Mouse (Mus musculus): ENCODE data around the gene Slc2a3.
"Not testable (repeated sequence)": the region's sequence is repeated elsewhere in the genome, so short reads cannot be mapped to it uniquely, and the experiment has no call there.

Gene Slc2a3

DNA sequence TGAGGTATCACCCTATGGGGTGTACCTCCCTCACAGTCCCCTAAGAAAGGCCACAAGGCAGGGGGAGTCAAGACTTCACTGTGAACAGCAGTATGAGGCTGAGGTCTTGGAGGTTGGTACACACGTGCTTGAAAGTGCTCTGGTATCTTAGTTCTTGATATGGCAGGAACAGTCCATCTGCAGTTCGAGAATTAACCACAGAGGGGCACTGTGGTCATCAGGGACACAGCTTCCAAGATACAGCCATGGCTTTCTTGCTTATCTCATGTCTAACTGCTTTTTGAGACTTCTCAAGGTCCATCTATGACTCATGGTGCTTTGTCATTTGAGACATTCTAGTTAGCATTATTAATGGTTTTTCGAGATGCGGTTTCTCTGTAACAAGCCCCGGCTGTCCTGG lies 3.0 kb upstream of the Slc2a3 start:
- DNase-seq: peak; percentile 90

- DNase-seq: peak; percentile 76
Measured at GRCm38 (mm10) chr6:122801801-122802514, 518 bp upstream of the Slc2a3 start.

DNA sequence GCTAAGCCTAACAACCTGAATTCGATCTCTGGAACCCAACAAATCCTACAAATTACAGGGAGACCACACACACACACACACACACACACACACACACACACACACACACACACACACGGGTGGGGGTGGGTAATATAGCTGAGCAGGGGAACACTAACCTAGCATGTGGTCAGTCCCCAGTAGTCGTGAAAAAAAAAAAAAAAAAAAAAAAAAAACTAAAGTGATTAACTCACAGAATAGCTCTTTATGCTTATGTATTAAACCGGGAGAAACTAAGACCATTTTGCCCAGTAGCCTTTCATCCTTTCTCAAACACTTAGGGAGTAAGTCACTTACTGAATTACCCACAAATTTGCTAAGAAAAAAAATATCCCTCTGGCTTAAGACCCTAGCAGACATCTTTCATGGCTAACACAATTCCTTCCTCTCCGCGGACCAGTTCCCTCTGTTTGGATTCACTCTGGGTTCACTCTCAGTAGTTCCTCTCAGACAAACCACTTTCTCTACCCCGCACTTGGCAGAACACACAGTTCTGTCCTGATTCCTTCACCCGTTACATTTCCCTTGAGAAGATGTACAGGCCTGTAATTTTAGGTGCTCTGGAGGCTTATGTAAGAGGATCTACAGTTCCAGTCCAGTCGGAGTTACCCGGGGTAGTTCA lies 670 bp downstream of the Slc2a3 start:
- DNase-seq: no peak

DNA sequence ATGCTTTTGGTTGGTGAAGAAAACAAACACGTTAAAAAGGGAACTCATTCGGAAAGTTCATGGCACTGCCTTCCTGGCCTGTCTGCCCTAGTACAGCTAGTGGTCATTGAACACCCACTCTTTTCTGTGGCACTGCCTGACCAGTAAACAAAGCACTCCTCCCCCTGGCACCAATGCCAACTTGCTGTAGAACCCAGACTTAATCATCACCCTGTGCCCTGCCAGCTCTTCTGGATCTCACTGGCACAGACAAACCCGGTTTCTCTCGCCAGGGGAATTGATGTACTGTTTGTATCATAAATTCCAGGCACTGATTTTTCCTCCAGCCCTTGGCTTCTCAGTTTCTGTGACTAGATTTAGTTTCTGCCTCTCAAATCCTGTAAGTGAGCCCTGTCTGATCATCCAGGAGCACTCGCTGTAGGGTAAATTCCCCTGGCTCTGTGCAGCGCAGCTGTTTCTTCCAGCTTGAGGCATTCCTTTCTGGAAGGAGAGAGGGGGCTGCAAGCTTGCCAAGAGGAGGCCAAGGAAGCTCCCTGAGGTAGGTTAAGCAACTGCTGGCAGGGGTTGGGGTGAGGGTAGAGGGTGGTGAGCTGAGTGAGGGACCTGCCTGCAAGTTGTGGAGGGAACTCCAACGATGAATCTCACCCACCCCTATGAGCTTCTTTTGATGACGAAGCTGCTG lies 6.0 kb downstream of the Slc2a3 start:
- no peak for DNase-seq

DNA sequence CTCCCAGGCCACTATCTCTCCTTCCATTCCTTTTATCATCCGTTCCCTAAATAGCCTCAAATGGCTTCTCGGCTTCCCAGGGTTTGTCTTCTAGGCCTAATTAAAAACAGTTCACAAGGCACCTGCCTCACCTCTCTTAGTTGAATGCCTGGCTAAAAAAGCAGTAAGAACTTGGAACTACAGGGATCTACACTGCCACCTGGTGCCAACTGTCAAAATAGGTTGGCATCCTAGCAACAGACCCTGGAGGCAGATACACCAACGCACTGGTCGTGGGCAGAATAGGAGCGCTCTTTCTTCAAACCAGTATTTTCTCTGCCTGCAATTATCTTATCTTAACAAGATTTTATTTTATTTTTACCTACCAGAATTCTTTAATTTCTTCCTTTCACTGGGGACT lies 15.2 kb downstream of the Slc2a3 start:
- DNase-seq: peak; percentile 55

DNA sequence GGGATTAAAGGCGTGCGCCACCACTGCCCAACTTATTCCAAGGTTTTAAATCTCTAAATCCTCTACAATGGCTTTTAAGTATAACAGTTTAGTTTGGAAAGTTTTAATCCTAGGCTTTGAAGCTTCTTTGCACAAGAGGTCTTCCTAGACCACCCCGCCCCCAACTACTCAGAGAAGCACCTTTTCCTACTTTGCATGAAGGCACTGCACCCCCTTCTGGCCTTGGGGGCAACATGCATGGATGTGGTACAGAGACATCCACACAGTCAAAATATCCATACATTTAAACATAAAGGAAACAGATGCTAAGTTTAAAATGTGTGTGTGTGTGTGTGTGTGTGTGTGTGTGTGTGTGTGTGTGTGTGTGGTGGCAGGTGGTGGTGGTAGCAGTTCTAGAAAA lies 16.6 kb downstream of the Slc2a3 start:
- DNase-seq: peak; percentile 30

DNA sequence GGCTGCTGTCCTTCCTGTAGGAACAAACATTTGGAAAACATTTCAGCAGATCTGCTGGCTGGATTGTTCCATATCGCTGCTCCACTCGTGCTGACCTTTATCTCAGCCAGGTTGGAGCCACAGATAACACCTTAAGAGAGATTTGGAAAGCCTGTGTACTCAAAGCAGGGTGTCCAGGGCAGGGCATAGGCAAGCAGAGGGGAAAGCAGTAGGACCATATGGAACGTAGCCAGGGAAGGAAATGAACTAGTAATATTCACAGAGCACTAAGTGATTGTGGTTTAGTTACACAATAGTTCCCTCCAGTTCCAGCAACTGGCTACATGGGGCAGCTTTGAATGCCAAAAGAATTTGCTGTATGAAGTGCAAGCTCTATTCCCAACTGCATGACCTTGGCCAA lies 19.3 kb downstream of the Slc2a3 start:
- DNase-seq: no peak

DNA sequence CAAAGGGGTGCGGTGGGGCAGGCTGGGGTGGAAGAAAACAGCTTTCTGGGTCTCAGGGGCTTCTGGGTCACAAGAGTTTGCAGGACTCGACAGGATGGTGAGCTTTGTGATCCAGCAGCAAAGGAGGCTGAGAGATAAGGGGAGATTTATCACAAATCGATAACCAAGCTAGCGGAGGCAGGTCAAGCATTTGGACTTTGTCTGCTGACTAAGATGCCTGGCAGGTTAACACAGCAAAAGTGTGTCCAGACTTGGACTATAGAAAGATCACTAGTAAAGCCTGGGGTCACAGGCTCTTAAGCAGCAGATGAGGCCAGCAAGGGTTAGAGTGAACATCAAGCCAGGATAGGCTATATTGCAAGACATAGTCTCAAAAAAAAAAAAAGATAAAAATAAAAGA lies 20.3 kb downstream of the Slc2a3 start:
- no peak for DNase-seq

- no peak for DNase-seq
Measured at GRCm38 (mm10) chr6:122779916-122780315, 21.5 kb downstream of the Slc2a3 start.

DNA sequence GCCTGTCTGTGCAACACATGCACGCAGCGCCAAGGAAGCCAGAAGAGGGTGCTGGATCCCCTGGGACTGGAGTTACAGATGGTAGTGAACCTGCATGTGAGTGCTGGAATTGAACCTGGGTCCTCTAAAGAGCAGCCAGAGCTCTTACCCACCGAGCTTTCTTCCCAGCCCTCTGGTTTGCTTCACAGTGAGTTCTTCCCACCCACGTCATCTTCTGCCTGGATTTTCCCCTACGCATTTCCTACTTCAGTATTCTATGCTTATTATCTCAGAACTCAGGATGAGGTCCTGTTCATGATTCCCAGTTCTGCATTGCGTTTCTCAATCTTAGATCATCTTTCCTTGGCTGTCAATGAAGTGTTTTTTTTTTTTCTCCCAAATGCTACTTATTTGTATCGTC lies 25.4 kb downstream of the Slc2a3 start:
- no peak for DNase-seq

- DNase-seq: no peak
Measured at GRCm38 (mm10) chr6:122774345-122774744, 27.1 kb downstream of the Slc2a3 start.

DNA sequence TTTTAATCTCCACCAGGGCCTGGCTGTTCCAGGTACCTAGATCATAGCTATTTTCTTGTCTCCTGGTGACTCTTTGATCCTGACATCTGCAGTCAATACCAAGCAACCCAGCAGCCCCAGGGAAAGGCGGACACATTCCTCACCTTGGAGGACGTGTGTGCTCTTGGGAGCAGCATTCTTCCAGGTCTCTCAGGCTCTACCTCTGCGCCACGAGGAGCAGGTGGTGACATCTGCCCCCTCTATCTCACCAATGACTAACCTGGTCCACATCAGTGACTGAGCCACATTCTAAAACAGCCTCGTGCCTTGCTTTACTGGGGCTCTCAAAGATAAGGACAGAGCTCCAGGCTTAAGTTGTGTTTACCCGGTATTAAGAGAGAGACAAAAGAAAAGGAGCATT lies 28.7 kb downstream of the Slc2a3 start:
- DNase-seq: no peak

- DNase-seq: no peak
Measured at GRCm38 (mm10) chr6:122770760-122771315, 30.6 kb downstream of the Slc2a3 start.

DNA sequence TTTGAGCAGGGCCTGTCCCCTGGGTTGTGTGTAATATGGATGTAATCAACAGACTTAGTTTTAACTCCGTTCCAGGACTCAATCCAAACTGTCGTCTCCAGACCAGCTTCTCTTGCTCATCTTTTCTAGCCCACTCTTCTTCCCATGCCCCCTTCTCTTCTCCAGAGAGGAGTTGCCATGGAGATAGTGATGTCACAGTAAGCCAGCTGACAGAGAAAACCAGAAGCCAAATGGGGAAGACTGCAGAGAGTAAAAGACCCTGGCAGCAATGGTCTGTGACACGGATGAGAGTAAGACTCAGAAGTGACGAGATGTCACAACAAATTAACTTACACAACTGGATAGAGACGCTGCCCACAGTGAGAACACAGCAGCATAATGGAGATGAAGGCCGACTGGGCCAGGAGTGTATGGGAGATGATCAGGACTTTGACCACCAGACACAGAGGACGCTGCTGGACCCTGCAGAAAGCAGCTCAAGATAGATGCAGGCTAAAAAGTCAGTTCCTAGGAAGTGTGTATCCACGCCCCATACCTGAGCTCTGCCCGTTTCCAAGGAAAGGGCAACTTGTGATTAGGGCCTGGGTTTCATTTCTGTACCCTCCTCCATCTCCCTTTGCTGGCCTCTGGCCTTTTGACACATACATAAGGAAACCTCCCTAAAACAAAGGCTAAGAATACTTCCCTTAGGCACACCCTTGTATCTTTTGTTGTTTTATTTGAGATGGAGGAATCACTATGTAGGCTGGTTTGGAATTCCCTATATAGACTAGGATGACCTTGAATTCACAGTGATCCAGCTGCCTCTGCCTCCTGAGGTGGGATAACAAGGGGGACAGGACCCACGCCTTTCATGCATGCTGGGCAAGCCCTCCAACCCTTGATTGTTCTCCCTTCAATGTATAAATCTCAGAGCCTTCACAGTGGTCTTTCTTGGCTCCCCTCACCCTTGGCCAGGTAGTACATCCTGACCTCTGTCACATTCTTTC lies 31.4 kb downstream of the Slc2a3 start:
- DNase-seq: no peak

DNA sequence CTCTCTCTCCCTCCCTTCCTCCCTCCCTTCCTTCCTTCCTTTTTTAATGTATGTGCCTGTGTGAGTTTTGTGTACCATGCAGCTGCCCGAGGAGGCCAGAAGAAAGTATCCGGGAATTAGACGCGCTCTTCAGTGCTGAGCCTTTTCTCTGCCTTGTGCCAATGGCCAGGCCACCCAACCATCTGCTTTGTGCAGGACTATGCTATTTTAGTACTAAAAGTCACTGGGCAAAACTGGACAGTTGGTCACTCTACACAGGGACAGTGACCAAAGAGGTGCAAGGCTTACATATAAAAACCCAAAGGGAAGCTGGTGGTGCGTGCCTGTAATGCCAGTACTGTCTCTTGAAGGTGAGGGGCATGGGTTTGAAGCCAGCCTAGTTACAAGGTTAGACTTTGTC lies 33.2 kb downstream of the Slc2a3 start:
- DNase-seq: no peak

DNA sequence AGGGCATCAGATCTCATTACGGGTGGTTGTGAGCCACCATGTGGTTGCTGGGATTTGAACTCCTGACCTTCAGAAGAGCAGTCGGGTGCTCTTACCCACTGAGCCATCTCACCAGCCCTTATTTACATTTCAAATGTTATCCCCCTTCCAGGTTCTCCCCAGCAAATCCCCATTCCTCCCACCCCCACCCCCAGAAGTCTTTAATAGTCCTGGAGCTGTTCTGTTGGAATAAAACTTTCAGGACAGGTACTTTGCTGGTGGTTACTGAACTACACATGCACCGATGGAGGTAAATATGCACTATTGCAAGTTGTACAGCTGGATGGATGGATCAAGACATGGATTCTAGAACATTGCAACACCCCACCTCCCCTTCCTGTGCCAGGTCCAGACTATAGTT lies 34.4 kb downstream of the Slc2a3 start:
- not testable (repeated sequence) for DNase-seq

GRCm38 (mm10) chr6:122766145-122766968 lies 35.1 kb downstream of the Slc2a3 start:
- no peak for DNase-seq

GRCm38 (mm10) chr6:122765298-122765956 lies 36.0 kb downstream of the Slc2a3 start:
- no peak for DNase-seq

- DNase-seq: peak; percentile 81
Measured at GRCm38 (mm10) chr6:122764446-122765297, 36.8 kb downstream of the Slc2a3 start.

DNA sequence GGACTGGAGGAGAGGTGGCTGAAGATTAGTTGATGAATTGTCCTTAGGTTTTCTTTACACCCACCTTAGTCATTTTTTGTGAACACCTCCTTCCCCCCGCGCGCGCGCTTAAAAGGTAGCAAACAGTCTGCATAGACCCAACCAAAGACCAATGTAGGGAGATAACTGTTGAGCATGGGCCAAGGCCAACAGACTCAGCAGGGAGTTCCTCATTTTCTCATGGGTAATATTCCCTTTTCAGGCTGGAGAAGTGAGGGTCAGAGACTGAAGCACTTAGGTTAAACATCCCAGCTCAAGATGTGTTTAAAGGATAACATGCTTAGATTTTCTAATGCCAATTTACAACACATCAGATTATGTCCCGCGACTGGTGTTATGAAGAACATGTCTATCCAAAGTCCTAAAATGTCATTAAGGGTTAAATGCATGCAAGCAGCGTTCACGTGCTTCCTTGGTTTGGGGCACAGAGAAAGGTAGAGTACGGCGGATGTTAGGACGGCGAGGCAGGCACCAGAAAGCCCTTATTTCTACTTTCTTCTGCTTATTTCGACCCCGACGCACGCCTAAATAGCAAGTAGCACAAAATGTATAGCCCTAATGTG lies 37.5 kb downstream of the Slc2a3 start:
- DNase-seq: peak; percentile 25

Data from liver (tissue).